Mouse (Mus musculus) cerebellum, postnatal 10 days (tissue): Measurements from ENCODE around the gene Qpctl.

Experiments used
- DNase-seq, 2 experiments: peaks; one replicate each; pipeline ENCODE4 v3.0.0; 2021; ENCODE audit warnings: mixed read lengths in 2 of 2

Qpctl gene

DNA sequence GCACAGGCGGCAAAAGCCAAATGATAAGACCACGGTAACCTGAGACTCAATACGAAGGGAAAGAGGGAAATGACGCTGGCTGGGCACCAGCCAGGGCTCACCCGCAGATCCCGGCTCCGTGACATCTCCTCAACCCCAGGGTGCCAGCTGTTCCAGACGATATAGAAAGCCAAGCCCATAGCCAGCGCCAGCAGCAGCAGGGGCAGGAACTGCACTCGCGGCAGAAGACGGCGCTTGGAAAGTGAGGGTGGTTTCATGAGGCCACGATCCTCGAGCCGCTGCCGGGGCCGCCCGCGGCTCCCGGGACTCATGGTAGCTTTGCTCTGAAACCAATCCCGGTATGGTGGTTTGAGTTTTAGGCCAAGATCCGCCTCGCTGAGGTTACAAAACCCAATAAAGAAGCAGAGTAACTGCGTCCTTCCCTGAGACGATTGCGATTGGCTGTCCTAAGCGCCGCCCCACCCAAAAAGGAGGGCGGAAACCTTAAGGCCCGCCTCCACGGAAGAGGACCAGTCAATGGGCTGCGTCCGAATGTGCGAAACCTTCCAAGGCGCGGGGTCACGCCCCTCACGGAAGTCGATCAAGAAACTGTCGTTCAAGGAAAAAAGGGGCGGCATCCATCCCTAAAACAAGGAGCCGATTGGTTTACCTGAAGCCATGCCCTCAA is at the start of gene Qpctl:
TSS of gene Qpctl (minus strand) at position 417 of the 667 bp plus-strand sequence.
- peak; percentile 97 to 99 for DNase-seq

DNA sequence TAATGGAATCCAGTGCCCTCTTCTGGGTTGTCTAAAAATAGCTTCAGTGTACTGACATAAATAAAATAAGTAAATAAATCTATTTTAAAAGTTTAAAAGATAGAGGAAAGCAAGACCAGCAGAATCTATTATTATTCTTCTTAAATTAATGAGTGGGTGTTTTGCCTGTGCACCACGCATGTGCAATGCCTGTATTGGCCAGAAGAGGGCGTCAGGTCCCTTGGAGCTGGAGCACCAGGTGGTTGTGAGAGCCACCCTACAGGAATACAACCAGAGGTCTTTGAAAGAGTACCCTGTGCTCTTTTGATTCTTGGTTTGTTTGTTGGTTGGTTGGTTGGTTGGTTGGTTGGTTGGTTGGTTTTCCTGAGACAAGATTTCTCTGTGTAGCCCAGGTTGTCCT is 48.9 kb upstream of the Qpctl start:
- peak in 1 of 2 experiments; percentile 52 for DNase-seq

GRCm38 (mm10) chr7:19196676-19197075 is 47.6 kb upstream of the Qpctl start:
- DNase-seq, result peak; percentile 49 to 67

DNA sequence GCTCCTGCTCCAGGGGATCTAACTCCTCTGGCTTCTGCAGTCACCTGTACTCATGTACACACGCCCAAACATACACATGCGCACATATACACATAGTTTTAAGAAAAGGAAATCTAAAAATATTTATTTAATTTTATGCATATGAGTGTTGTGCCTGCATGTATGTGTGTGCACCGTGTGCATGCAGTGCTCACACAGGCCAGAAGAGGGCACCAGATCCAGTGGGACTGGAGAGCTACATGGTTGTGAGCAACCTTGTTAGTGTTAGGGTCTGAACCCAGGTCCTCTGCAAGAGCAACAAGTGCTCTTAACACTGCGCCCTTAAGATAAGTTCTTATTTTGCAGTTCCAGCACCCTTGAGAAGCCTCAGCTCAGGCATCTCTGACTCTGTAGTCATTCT is 45.6 kb upstream of the Qpctl start:
- no peak for DNase-seq

- DNase-seq, result peak; percentile 53 to 55
Measured at GRCm38 (mm10) chr7:19184758-19185157, 35.7 kb upstream of the Qpctl start.

GRCm38 (mm10) chr7:19184250-19184649 is 35.2 kb upstream of the Qpctl start:
- no peak for DNase-seq

- DNase-seq, result peak in 1 of 2 experiments; percentile 39
Measured at GRCm38 (mm10) chr7:19180862-19181429, 31.9 kb upstream of the Qpctl start.

DNA sequence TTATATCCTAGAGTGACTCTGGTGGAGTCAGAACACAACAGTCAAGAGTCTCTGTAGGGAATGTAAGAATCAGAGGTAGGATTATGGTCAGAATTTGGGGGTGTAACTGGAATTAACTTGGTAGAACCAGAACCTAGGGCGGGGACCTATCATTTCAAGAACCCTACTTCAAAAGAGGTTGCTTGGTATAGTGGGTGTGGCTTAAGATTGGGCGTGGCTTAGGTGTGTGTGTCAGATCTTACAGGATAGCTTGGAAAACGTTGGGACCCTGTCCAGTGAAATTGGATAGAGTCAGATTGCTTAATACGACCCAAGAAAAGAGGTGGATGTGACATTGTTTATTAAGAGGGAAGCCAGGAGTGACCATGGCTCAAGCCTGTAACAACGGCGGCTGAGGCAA is 30.8 kb upstream of the Qpctl start:
- no peak for DNase-seq

DNA sequence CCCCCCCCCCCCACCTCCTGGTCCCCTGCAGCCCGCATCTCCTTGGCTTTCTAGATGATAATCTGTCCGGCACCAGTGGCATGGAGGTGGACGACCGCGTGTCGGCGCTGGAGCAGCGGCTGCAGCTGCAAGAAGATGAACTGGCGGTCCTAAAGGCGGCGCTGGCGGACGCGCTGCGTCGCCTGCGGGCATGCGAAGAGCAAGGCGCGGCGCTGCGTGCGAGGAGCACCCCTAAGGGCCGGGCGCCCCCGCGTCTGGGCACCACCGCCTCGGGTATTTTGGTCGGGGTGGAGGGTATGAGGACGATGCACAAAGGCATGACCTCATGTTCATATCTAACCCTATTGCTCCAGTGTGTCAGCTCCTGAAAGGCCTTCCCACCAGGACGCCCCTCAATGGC is 30.1 kb upstream of the Qpctl start:
- DNase-seq, result peak; percentile 72 to 75

DNA sequence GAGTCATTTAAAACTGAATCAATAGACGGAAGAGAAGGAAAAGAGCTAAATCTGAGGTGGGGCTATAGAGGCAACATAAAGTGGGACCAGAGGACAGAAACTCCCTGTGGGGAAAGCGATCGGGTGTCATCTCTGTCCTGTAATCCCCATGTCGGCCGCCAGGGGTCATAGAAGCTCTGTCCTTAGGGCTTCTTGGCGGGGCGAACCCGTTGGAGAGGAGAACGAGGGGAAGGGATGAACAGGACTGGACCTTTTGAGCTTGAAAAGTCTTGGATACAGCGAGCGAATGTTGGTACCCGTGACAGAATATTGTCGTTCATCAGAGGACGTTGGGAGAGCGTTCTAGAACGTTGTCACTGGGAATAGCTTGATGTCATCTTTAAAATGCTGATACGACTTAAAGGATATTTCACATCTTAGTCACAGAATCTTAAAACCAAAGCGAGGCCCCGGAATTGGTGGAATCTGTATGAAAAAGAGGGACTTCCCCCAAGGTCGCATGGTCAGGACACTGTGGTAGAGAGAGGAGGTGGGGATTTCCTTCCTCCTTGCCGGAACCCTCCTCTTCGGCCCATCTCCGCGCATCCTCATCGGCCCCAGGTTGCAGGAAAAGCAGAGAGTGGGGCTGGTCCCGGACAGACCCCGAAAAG is 29.5 kb upstream of the Qpctl start:
- peak; percentile 90 to 93 for DNase-seq

GRCm38 (mm10) chr7:19178035-19178434 is 28.9 kb upstream of the Qpctl start:
- peak; percentile 55 to 56 for DNase-seq

GRCm38 (mm10) chr7:19177216-19177615 is 28.1 kb upstream of the Qpctl start:
- peak; percentile 41 to 49 for DNase-seq

GRCm38 (mm10) chr7:19176516-19176947 is 27.4 kb upstream of the Qpctl start:
- DNase-seq, result no peak

- DNase-seq, result peak; percentile 87 to 90
Measured at GRCm38 (mm10) chr7:19175708-19176515, 26.8 kb upstream of the Qpctl start, which contains the start of gene Eml2. TSS of gene Eml2 (plus strand) at chr7:19176421.

DNA sequence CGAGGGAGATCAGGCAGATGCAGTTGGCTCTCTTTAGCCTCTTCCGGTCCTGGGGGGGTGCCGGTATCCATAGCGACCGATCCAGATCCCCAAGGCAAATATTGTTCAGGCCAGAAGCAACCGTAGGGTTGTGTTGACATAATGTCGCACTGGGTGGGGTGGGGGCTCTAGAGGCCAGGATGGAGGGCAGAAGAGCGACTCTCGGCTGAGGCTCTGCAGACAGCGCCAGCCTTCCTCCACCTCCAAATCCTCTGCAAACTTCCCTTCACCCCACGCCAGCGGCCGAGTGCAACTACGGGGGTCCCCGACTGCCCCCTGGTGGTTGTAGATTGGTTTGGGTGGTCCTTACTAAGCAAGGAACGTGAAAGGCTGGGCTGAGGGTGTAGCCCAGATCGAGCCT is 23.8 kb upstream of the Qpctl start:
- peak; percentile 95 for DNase-seq

- DNase-seq, result peak in 1 of 2 experiments; percentile 59
Measured at GRCm38 (mm10) chr7:19171831-19172230, 22.7 kb upstream of the Qpctl start.

DNA sequence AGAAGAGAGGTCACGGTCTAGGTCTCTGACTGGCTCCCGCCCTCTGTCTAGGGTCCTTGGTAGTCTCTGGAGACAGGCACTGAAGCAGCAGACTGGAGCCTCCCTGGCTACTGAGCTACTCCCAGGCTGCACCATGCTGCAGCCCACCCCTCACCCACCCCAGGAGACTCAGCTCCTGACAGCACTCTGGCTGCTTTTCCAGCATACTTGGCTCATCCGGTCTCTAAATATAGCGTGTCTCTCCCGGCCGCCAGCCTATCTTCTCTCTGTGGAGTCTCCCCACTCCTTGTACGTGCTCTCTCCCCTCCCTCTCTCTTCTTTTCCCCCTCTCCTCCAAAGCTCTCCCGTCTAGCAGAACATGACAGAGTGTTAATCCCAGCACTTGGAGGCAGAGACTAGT is 21.1 kb upstream of the Qpctl start:
- DNase-seq, result peak in 1 of 2 experiments; percentile 24

GRCm38 (mm10) chr7:19169506-19169905 is 20.4 kb upstream of the Qpctl start:
- DNase-seq, result no peak

DNA sequence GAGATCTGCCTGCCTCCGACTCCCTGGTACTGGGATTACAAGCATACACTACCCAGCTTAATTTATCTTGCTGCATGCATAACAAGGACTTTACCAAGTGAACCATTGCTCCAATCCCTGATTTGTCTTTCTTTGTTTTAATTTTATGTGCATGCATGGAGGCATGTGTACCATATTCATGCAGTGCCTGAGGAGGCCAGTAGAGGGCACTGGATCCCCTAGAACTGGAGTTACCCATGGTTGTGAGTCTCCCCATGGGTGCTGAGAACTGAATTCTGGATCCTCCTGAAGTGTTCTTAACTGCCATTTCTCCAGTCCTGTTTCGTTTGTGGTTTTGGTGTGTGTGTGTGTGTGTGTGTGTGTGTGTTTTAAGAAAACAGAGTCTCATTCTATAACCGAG is 17.9 kb upstream of the Qpctl start:
- DNase-seq, result no peak

GRCm38 (mm10) chr7:19165656-19166423 is 16.7 kb upstream of the Qpctl start, which contains the start of gene Gipr:
TSS of gene Gipr (minus strand) at chr7:19166127.
- peak; percentile 56 to 67 for DNase-seq

GRCm38 (mm10) chr7:19164978-19165377 is 15.9 kb upstream of the Qpctl start:
- DNase-seq, result peak in 1 of 2 experiments; percentile 27

GRCm38 (mm10) chr7:19164189-19164588 is 15.1 kb upstream of the Qpctl start:
- DNase-seq, result peak in 1 of 2 experiments; percentile 31
